Mouse (Mus musculus) MEL (cell line): ENCODE measurements around the gene Lypd6b. TPM values are rescaled to one million over a fixed set of nuclear protein-coding genes. Genes with fewer than 3 reads are reported as not detected.

Experiments
- DNase-seq: peaks from one replicate; pipeline ENCODE4 v3.0.0; 2011; ENCODE audit warnings: low read depth, low spot score
- H3K27ac ChIP-seq: 2 replicates; pipeline ENCODE4 v1.5.1; 2012; ENCODE audit warnings: low read depth, mild to moderate bottlenecking, control low read depth, low read length, moderate library complexity; ENCODE audit not compliant: control insufficient read depth
- H3K27me3 ChIP-seq, 2 experiments: fragments of 150-350 bp in 1 of 2; sonication (generic) in 1 of 2; 2 replicates each; pipeline ENCODE4 v1.6.1; 2012; ENCODE audit warnings: low read length in 2 of 2, mild to moderate bottlenecking in 2 of 2, improper control_type of control experiment in 1 of 2, moderate library complexity in 1 of 2; ENCODE audit not compliant: insufficient read depth in 2 of 2, control insufficient read depth in 1 of 2
- H3K36me3 ChIP-seq, 2 experiments: 2 replicates each; pipeline ENCODE4 v1.6.1; 2012 to 2014; ENCODE audit warnings: low read length in 2 of 2, improper control_type of control experiment in 1 of 2, inconsistent platforms in 1 of 2, mild to moderate bottlenecking in 1 of 2; ENCODE audit not compliant: insufficient read depth in 2 of 2, control insufficient read depth in 1 of 2
- H3K4me1 ChIP-seq, 2 experiments: fragments of 150-350 bp in 1 of 2; sonication (generic) in 1 of 2; 2 replicates each; pipeline ENCODE4 v1.6.1; 2012; ENCODE audit warnings: low read length in 2 of 2, improper control_type of control experiment in 1 of 2, mild to moderate bottlenecking in 1 of 2; ENCODE audit not compliant: insufficient read depth in 2 of 2, control insufficient read depth in 1 of 2
- H3K4me3 ChIP-seq, 2 experiments: fragments of 150-350 bp in 1 of 2; sonication (generic) in 1 of 2; 2 replicates each; pipeline ENCODE4 v1.5.1; 2012; ENCODE audit warnings: low read depth in 2 of 2, low read length in 2 of 2, mild to moderate bottlenecking in 2 of 2, moderate library complexity in 2 of 2, control low read depth in 1 of 2, improper control_type of control experiment in 1 of 2; ENCODE audit not compliant: control insufficient read depth in 1 of 2, insufficient read depth in 1 of 2
- H3K79me2 ChIP-seq: 2 replicates; pipeline ENCODE4 v1.6.1; 2012; ENCODE audit warnings: mild to moderate bottlenecking, low read length, moderate library complexity; ENCODE audit not compliant: control insufficient read depth, poor library complexity, insufficient read depth
- H3K9ac ChIP-seq: 2 replicates; pipeline ENCODE4 v1.6.1; 2012; ENCODE audit warnings: low read depth, mild to moderate bottlenecking, control low read depth, low read length, moderate library complexity; ENCODE audit not compliant: control insufficient read depth, poor library complexity, severe bottlenecking
- H3K9me3 ChIP-seq: fragments of 150-350 bp; sonication (generic); replicated peaks from 2 replicates; pipeline ENCODE4 v1.6.1; 2012; ENCODE audit warnings: mild to moderate bottlenecking, low read length, improper control_type of control experiment, moderate library complexity; ENCODE audit not compliant: insufficient read depth
- BHLHE40 ChIP-seq: IDR thresholded peaks from 2 replicates; pipeline ENCODE4 v1.6.1; 2012; ENCODE audit warnings: low read depth, mild to moderate bottlenecking, inconsistent platforms, low read length, improper control_type of control experiment, borderline replicate concordance
- CHD1 ChIP-seq: IDR thresholded peaks from 2 replicates; pipeline ENCODE4 v1.6.1; 2012; ENCODE audit warnings: low read depth, mild to moderate bottlenecking, inconsistent platforms, low read length, improper control_type of control experiment
- CHD2 ChIP-seq: IDR thresholded peaks from 2 replicates; pipeline ENCODE4 v1.6.1; 2011; ENCODE audit warnings: low read length, improper control_type of control experiment
- E2F4 ChIP-seq: IDR thresholded peaks from 2 replicates; pipeline ENCODE4 v1.6.1; 2011; ENCODE audit warnings: low read depth, low read length, improper control_type of control experiment, borderline replicate concordance
- EP300 ChIP-seq, 2 experiments: IDR thresholded peaks; 2 replicates each; pipeline ENCODE4 v1.6.1; 2011; ENCODE audit warnings: improper control_type of control experiment in 2 of 2, low read length in 2 of 2, low read depth in 1 of 2, mild to moderate bottlenecking in 1 of 2
- ETS1 ChIP-seq: IDR thresholded peaks from 2 replicates; pipeline ENCODE4 v1.6.1; 2012; ENCODE audit warnings: low read depth, mild to moderate bottlenecking, inconsistent platforms, low read length, improper control_type of control experiment, moderate library complexity
- JUND ChIP-seq: IDR thresholded peaks from 2 replicates; pipeline ENCODE4 v1.6.1; 2011; ENCODE audit warnings: low read depth, mild to moderate bottlenecking, improper control_type of control experiment, low read length
- MAFK ChIP-seq: IDR thresholded peaks from 2 replicates; pipeline ENCODE4 v1.6.1; 2011; ENCODE audit warnings: low read depth, mild to moderate bottlenecking, low read length, improper control_type of control experiment, borderline replicate concordance
- MAX ChIP-seq: IDR thresholded peaks from 2 replicates; pipeline ENCODE4 v1.6.1; 2011; ENCODE audit warnings: low read length, improper control_type of control experiment
- MAZ ChIP-seq: IDR thresholded peaks from 2 replicates; pipeline ENCODE4 v1.6.1; 2012; ENCODE audit warnings: low read depth, mild to moderate bottlenecking, inconsistent platforms, low read length, improper control_type of control experiment
- MEF2A ChIP-seq: IDR thresholded peaks from 2 replicates; pipeline ENCODE4 v1.6.1; 2014; ENCODE audit warnings: low read depth, mild to moderate bottlenecking, inconsistent platforms, low read length, improper control_type of control experiment; ENCODE audit not compliant: poor library complexity, insufficient replicate concordance, severe bottlenecking; ENCODE audit errors: extremely low read depth
- MXI1 ChIP-seq: IDR thresholded peaks from 2 replicates; pipeline ENCODE4 v1.6.1; 2011; ENCODE audit warnings: mild to moderate bottlenecking, low read depth, low read length, improper control_type of control experiment
- MYB ChIP-seq: IDR thresholded peaks from 2 replicates; pipeline ENCODE4 v1.6.1; 2011; ENCODE audit warnings: mild to moderate bottlenecking, low read depth, low read length, improper control_type of control experiment
- MYC ChIP-seq: IDR thresholded peaks from 2 replicates; pipeline ENCODE4 v1.6.1; 2011; ENCODE audit warnings: low read depth, mild to moderate bottlenecking, low read length, improper control_type of control experiment, moderate library complexity
- POLR2A ChIP-seq, 2 experiments: IDR thresholded peaks; 2 replicates each; pipeline ENCODE4 v1.6.1; 2011 to 2012; ENCODE audit warnings: low read length in 2 of 2, mild to moderate bottlenecking in 2 of 2, control low read depth in 1 of 2, improper control_type of control experiment in 1 of 2, low read depth in 1 of 2, moderate library complexity in 1 of 2; ENCODE audit not compliant: control insufficient read depth in 1 of 2, insufficient read depth in 1 of 2, poor library complexity in 1 of 2
- POLR2AphosphoS2 ChIP-seq: IDR thresholded peaks from 2 replicates; pipeline ENCODE4 v1.6.1; 2011; ENCODE audit warnings: low read length, improper control_type of control experiment
- POLR2AphosphoS5 ChIP-seq: IDR thresholded peaks from 2 replicates; pipeline ENCODE4 v1.6.1; 2012; ENCODE audit warnings: low read depth, borderline replicate concordance, mild to moderate bottlenecking, inconsistent platforms, low read length, moderate library complexity, mixed read lengths
- UBTF ChIP-seq: IDR thresholded peaks from 2 replicates; pipeline ENCODE4 v1.6.1; 2012; ENCODE audit warnings: low read depth, mild to moderate bottlenecking, inconsistent platforms, low read length, improper control_type of control experiment, moderate library complexity, borderline replicate concordance; ENCODE audit not compliant: insufficient read depth
- ZC3H11A ChIP-seq: IDR thresholded peaks from 2 replicates; pipeline ENCODE4 v1.6.1; 2012; ENCODE audit warnings: low read depth, mild to moderate bottlenecking, inconsistent platforms, low read length, improper control_type of control experiment
- ZKSCAN1 ChIP-seq: IDR thresholded peaks from 2 replicates; pipeline ENCODE4 v1.6.1; 2012; ENCODE audit warnings: low read depth, mild to moderate bottlenecking, inconsistent platforms, low read length, improper control_type of control experiment, moderate library complexity
- polyA plus RNA-seq, 2 experiments: library from polyadenylated mRNA; stranded (reverse) in 1 of 2; unstranded in 1 of 2; fragments of >175 nt in 1 of 2; fragments of >200 nt in 1 of 2; gene quantifications; 2 replicates each; pipeline versions ENCODE4 v1.2.1 to v1.2.4; 2012; ENCODE audit warnings: low replicate concordance in 2 of 2, low read depth in 1 of 2; ENCODE audit not compliant: insufficient read length in 2 of 2, insufficient read depth in 1 of 2, missing spikeins in 1 of 2
- total RNA-seq: library from RNA; depleted of rRNA; stranded (reverse); fragments of 300-350 nt; gene quantifications from 2 replicates; pipeline ENCODE4 v1.2.3, GENCODE M21; 2012

Lypd6b gene
- total and polyA plus RNA-seq, 3 experiments, result not detected

DNA sequence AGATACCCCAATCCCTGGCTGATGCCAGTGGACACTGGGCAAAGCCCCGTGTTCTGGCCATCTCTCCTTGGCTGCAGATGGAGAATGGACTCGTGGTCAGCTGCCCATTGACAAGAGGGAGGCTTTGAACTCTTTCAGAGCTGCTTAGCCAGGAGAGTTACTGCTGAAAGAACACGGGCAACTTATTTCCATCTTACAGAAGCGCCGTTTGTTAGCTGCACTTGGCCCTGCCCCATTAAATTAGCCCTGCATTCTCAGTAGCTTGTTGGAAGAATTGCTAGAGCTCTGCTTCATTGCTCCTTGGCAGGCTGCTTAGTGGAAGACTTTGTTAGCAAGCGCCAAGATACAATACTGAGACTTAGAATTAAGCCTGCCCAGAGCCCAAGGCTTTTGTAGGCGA lies 81.6 kb downstream of the Lypd6b start:
- no peaks in the 10 kb centered on the region; a peak in 1 of 4 replicates for H3K4me1 ChIP-seq
- no peaks in the 10 kb centered on the region for H3K79me2 ChIP-seq
- no peak overlapping the region for H3K27ac ChIP-seq
- no peaks in the 10 kb centered on the region for H3K9me3 ChIP-seq
- no peaks in the 10 kb centered on the region for H3K36me3 ChIP-seq
- no peak for DNase-seq
- no peak overlapping the region for H3K4me3 ChIP-seq
- H3K9ac ChIP-seq, result no peak overlapping the region
- H3K27me3 ChIP-seq, result no peaks in the 10 kb centered on the region
- TF ChIP-seq MXI1 (no peak), POLR2AphosphoS5 (no peak), MEF2A (no peak), EP300 (IDR thresholded peaks at IDR 0.05; ENCODE audit: low read depth in 1 of 2, low read length in 2 of 2) (no peak), MAX (no peak), MYC (no peak), UBTF (no peak), MYB (no peak), ZKSCAN1 (no peak), POLR2A (IDR thresholded peaks at IDR 0.05; ENCODE audit: control insufficient read depth in 1 of 2, insufficient read depth in 1 of 2, low read depth in 1 of 2, low read length in 2 of 2, poor library complexity in 1 of 2) (no peak), JUND (no peak), CHD1 (no peak), ETS1 (no peak), ZC3H11A (no peak), POLR2AphosphoS2 (no peak), MAFK (no peak), CHD2 (no peak), BHLHE40 (no peak), MAZ (no peak)
- TF ChIP-seq, all 39 proteins: peak for 0

DNA sequence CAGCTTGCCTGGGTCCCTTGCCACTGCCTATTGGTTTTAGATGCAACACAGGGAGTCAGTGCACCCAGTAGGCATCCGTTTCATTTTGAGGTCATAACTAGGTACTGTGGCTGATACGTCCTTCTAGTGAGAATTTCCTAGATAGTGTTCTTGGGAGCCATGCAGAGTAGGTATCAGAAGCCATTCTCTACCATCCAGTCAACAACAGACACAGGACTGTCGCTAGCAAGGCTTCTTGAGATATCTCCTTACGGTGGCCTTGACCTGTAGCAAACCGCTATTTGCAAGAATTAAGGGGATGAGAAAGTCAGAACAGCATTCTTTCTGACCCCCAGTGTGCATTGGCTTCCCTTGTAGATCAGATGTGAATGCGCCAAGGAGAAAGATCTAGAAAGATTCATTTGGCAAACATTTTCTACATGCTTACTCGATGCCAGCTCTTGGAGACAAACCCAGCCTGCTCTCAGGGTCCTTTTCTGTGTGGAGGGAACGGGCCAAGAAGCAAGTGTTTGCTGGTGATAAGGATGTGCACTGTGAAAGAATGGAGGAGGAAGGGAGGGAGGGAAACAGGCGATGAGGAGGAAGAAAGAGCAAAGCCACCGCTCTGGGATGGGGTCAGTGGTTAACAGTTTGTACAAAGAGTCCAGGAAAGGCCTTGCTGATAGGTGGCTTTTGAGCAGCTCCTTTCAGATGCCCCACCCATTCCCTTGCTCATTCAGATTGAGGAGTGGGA lies 82.5 kb downstream of the Lypd6b start:
- no peaks in the 10 kb centered on the region; a peak in 1 of 4 replicates for H3K4me1 ChIP-seq
- H3K4me3 ChIP-seq, result no peak overlapping the region
- TF ChIP-seq EP300 (IDR thresholded peaks at IDR 0.05; ENCODE audit: low read depth in 1 of 2, low read length in 2 of 2) (peak in 1 of 2 experiments; percentile 23; a peak in 1 of 4 replicates), E2F4 (no peak)
- no peaks in the 10 kb centered on the region for H3K36me3 ChIP-seq
- peak; percentile 47 for DNase-seq
- H3K9ac ChIP-seq, result no peak overlapping the region
- H3K9me3 ChIP-seq, result no peaks in the 10 kb centered on the region
- H3K27me3 ChIP-seq, result no peaks in the 10 kb centered on the region
- H3K27ac ChIP-seq, result no peak overlapping the region
- no peaks in the 10 kb centered on the region for H3K79me2 ChIP-seq
